Mouse (Mus musculus): ENCODE measurements around the gene Ripor3. TPM values are rescaled to one million over a fixed set of nuclear protein-coding genes. Genes with fewer than 3 reads are reported as not detected.

Ripor3 gene
- polyA plus RNA-seq, 1 experiment from 2014 or later, result 0.49 TPM

DNA sequence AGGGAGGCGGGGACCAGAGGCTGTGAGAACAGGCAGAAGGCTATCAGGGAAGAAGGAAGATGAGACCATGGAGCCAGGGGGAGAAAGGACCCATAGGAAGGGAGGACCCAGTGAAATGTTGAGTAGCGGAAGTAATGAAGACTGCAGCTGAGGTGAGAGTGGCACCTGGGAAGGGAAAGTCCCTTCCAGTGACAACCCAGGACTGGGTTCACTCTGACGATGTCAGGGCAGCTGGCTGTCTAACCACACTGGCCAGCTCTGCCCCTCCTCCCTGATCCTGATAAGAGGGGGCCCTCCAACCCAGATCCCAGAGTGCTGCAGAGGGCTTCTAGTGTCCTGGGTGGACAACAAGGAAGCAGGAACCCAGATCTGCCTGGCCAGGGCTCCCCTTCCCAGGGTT, 12.9 kb downstream of the Ripor3 start:
- 65% methylated on average over 3 of the region's 3 CpGs for WGBS
- peaks cover 17% of the 10 kb centered on the region; the same call in 1 of the 2 replicates for H3K27me3 ChIP-seq (ENCODE audit: low read depth, poor library complexity, severe bottlenecking)
- H3K36me3 ChIP-seq, result no peaks in the 10 kb centered on the region

DNA sequence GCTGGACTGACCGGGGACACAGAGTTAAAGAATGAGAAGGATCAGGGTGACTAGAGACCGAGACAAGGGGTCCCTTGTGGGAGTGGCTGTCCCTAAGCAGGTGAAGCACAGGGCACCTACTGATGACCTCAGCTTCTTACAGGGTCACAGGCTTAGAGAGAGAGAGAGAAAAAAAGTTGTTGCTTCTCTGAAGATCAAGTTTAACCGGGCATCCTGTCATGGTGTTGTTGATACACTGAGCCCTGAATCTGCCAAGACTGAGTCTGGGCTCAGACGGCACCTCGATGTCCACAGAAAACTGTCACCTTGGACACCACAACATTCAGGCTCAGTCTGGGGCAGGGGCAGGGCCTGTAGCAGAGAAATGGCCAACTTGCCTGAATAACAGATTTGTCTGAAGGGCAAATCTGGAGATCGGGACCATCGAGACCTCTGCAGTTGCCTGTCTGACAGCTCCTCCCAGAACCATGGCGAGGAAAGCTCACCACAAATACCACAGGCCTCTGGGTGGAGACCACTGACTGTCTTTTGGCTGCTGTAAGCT, 13.7 kb downstream of the Ripor3 start:
- Histone ChIP-seq H3K9me3 (replicated peaks) (no peaks in the 10 kb centered on the region), H3K27me3 (ENCODE audit: low read depth, poor library complexity, severe bottlenecking) (peaks cover 17% of the 10 kb centered on the region; the same call in 1 of the 2 replicates), H3K27ac (no peak overlapping the region), H3K36me3 (no peaks in the 10 kb centered on the region), H3K4me3 (no peak overlapping the region), H3K4me1 (peaks cover 9% of the 10 kb centered on the region)
- DNase-seq (ENCODE audit: low spot score), result no peak
- WGBS, result 62% methylated on average over 8 of the region's 8 CpGs

More for the DNA sequence above, 12.9 kb downstream of the Ripor3 start:
- no peak for DNase-seq (ENCODE audit: low spot score)
- H3K9me3 ChIP-seq (replicated peaks), result no peaks in the 10 kb centered on the region
- no peak overlapping the region for H3K27ac ChIP-seq
- H3K4me3 ChIP-seq, result no peak overlapping the region
- H3K4me1 ChIP-seq, result peaks cover 10% of the 10 kb centered on the region

DNA sequence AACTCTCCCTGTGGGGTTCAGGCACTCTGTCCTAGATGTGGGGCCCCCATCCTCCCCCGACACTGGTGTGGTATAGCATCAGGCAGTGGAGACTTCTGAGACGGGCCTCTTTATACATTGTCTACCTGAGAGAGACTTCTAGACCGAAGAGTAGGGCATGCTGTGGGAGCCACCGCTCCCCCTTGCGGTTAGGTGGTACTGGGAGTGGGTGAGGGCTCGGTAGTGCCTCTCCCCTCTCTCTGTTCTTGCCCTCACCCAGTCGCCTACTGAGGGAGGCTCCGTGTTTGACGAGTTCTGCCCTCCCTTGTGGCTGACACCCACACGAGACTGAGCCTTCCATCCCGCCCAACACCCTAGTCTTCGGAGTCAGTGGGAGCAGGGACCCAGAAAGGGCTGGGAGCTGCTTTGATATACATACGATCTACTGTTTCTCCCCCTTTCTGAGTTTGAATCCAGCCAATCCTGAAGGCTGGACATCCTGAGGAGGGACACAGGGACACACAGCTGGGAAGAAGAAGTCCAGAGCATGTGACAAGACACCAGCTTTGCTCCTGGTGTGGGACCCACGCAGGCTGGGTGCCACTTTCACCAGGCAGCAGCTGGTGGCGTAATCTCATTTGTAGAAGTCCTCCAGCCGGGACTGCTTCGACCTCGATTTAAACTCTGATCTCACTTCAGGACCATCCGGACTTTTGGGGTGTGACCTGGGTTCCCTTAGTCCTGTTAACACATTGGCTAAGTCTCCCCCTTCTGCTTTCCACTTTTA, 14.4 kb downstream of the Ripor3 start:
- WGBS, result 64% methylated on average over 19 of the region's 19 CpGs
- DNase-seq (ENCODE audit: low spot score), result no peak
- no peak overlapping the region for H3K27ac ChIP-seq
- H3K36me3 ChIP-seq, result no peaks in the 10 kb centered on the region
- H3K27me3 ChIP-seq (ENCODE audit: low read depth, poor library complexity, severe bottlenecking), result peaks cover 17% of the 10 kb centered on the region; the same call in 1 of the 2 replicates
- no peaks in the 10 kb centered on the region for H3K9me3 ChIP-seq (replicated peaks)
- H3K4me1 ChIP-seq, result peaks cover 9% of the 10 kb centered on the region
- no peak overlapping the region for H3K4me3 ChIP-seq

DNA sequence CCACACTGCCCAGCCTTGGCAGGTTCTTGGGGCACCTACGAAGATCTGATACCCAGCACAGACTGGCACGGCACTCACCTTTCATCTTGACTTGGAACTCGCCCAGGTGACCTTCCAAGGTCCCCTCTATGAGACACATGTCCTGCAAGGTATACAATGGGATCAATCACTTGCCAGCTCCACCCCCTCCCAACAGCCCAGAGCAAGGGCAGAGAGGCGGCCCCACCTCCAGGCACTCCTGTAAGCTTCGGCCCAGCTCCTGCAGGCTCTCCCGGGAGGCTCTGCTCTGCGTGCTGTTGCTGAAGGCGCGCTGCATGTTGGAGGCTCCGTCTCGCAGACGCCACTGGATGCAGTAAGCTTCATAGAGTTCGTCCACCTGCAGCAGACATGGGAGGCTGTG, 17.2 kb downstream of the Ripor3 start:
- Histone ChIP-seq H3K4me1 (peaks cover 12% of the 10 kb centered on the region), H3K4me3 (no peak overlapping the region), H3K27me3 (ENCODE audit: low read depth, poor library complexity, severe bottlenecking) (peaks cover 21% of the 10 kb centered on the region; the same call in 1 of the 2 replicates), H3K27ac (no peak overlapping the region), H3K9me3 (replicated peaks) (no peaks in the 10 kb centered on the region), H3K36me3 (no peaks in the 10 kb centered on the region)
- 61% methylated on average over 13 of the region's 13 CpGs for WGBS
- DNase-seq (ENCODE audit: low spot score), result no peak

DNA sequence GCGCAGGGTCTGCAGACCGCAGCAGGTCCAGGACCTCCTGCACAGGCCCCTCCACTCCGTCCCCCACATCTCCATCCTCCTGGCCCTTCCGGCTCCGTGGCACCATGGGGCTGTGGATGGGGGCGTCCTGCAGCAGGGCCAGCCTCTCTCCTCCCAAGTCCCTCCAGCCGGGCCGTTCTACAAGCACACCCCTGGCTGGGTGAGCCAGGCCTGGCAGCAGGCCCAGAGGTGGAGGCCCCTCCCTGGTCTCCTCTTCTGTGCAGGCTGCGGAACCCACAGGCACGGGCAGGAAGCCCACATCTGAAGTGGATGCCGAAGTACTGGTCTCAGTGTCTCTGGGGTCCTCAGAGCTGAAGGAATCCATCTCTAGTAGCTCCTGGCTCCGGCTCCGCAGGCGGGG, 21.1 kb downstream of the Ripor3 start:
- H3K4me3 ChIP-seq, result no peak overlapping the region
- H3K27ac ChIP-seq, result peak overlapping the region; percentile 4; the same call in 1 of the 2 replicates
- no peaks in the 10 kb centered on the region for H3K36me3 ChIP-seq
- DNase-seq (ENCODE audit: low spot score), result no peak
- peaks cover 19% of the 10 kb centered on the region for H3K4me1 ChIP-seq
- 79% methylated on average over 14 of the region's 14 CpGs for WGBS
- H3K27me3 ChIP-seq (ENCODE audit: low read depth, poor library complexity, severe bottlenecking), result peaks cover 21% of the 10 kb centered on the region; the same call in 1 of the 2 replicates
- no peaks in the 10 kb centered on the region for H3K9me3 ChIP-seq (replicated peaks)

DNA sequence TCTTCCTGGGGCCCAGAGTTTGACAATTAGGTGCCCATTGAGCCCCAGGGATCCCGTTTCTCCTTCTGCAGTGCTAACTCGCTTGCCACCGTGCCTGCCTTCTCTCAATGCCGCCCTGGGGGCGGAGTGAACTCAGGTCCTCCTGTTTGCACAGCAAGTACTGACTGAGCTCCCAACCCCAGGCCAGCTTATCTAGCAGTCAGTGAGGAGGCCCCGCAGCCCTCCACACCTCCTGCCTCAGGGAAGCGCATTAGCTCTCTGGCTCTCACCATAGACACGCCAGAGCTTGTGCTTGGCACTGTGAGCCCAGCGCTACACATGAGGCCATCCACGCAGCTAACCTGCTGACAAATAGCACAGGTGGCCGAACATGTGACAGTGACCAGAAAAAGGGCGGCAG, 22.8 kb downstream of the Ripor3 start:
- Histone ChIP-seq H3K27me3 (ENCODE audit: low read depth, poor library complexity, severe bottlenecking) (peaks cover 18% of the 10 kb centered on the region; the same call in 1 of the 2 replicates), H3K36me3 (no peaks in the 10 kb centered on the region), H3K4me1 (peaks cover 22% of the 10 kb centered on the region), H3K9me3 (replicated peaks) (no peaks in the 10 kb centered on the region), H3K4me3 (no peak overlapping the region), H3K27ac (no peak overlapping the region)
- WGBS, result 63% methylated on average over 12 of the region's 12 CpGs
- DNase-seq (ENCODE audit: low spot score), result no peak

DNA sequence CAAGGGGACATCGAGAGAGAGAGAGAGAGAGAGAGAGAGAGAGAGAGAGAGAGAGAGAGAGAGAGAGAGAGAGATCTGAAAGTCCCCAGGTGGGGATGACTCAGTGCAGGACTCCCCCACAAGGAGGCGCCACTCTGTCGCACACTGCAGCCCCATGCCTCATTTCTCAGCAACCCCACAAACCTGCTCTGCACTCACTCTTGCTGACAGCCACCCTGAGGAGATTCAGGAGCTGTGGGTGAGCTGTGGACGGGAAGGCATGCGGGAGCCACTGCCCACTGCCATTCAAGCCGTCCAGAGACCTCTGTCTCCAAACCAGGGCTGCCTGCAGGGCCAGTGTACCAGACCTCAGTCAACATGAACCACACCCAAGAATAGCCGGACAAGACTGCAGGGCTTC, 23.7 kb downstream of the Ripor3 start:
- DNase-seq (ENCODE audit: low spot score), result peak; percentile 60

DNA sequence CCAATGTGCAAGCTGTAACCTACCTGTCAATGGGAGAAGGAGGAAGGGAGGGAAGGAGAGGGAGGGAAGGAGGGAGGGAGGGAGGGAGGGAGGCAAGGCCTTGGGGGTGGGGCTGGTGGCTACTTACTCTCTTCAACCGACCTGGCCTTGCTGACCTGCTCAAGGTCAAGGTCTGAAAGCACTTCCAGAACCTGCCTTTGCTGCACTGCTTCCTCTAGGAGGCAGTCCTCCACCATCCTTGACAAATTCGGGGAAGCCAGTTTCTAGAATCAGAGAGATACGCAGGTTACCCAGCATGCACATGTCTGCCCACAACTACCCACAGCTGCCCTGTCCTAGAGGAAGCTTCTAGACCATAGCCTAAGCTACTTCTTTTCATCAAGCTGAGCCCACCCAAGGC, 25.5 kb downstream of the Ripor3 start:
- Histone ChIP-seq H3K4me3 (no peak overlapping the region), H3K4me1 (peaks cover 22% of the 10 kb centered on the region), H3K27me3 (ENCODE audit: low read depth, poor library complexity, severe bottlenecking) (peaks cover 18% of the 10 kb centered on the region; the same call in 1 of the 2 replicates), H3K27ac (peak overlapping the region; percentile 50), H3K36me3 (peaks cover 5% of the 10 kb centered on the region), H3K9me3 (replicated peaks) (no peaks in the 10 kb centered on the region)
- WGBS, result 39% methylated on average over 3 of the region's 3 CpGs
- DNase-seq (ENCODE audit: low spot score), result no peak

More for the DNA sequence above, 23.7 kb downstream of the Ripor3 start:
- 22% methylated on average over 7 of the region's 7 CpGs for WGBS
- Histone ChIP-seq H3K4me1 (peaks cover 22% of the 10 kb centered on the region), H3K27ac (peak overlapping the region; percentile 1; the same call in 1 of the 2 replicates), H3K36me3 (no peaks in the 10 kb centered on the region), H3K4me3 (no peak overlapping the region), H3K27me3 (ENCODE audit: low read depth, poor library complexity, severe bottlenecking) (peaks cover 18% of the 10 kb centered on the region; the same call in 1 of the 2 replicates), H3K9me3 (replicated peaks) (no peaks in the 10 kb centered on the region)

DNA sequence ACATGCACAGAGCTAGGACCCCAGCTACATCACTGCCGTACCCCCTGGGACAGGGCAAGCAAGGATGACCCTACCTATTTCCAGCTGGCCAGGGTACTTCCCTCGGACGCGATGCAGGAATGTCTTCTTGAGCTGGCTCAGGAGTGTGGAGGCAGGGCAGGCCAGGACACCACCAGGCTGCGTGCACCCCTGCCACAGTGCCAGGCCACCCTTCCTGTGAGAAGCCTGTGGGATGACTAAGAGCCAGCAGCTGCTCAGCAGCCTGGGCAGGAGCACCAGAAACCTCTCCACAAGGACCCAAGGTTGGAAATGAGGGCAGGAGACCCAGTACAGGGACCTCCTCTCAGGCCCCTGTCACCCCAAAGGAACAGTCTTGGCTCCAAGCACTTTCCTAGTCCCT, 26.0 kb downstream of the Ripor3 start:
- H3K9me3 ChIP-seq (replicated peaks), result no peaks in the 10 kb centered on the region
- peak overlapping the region; percentile 50; the same call in 1 of the 2 replicates for H3K27ac ChIP-seq
- no peak overlapping the region for H3K4me3 ChIP-seq
- peaks cover 15% of the 10 kb centered on the region; the same call in 1 of the 2 replicates for H3K27me3 ChIP-seq (ENCODE audit: low read depth, poor library complexity, severe bottlenecking)
- H3K4me1 ChIP-seq, result peaks cover 21% of the 10 kb centered on the region
- WGBS, result 84% methylated on average over 5 of the region's 5 CpGs
- DNase-seq (ENCODE audit: low spot score), result no peak
- H3K36me3 ChIP-seq, result peaks cover 10% of the 10 kb centered on the region

DNA sequence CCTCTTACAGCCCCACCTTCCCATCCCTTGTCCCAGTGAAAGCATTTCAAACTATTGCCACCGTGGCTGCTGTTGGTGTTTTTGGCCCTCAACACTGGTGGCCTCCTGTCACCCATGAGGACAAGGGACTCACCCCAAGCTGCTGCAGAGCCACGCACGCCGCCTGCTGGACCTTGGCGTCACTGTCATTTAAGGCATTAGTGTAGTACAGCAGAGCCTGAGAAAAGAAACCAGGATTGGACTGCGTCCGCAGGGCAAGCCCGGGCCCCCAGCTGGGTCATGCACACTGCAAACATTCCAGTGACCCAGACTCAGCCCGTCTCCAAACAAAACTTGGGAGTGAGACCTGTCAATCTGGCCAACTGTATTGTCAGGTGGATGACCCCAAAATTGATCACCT, 27.8 kb downstream of the Ripor3 start:
- H3K27ac ChIP-seq, result no peak overlapping the region
- WGBS, result 63% methylated on average over 9 of the region's 9 CpGs
- peaks cover 18% of the 10 kb centered on the region for H3K4me1 ChIP-seq
- H3K9me3 ChIP-seq (replicated peaks), result no peaks in the 10 kb centered on the region
- H3K27me3 ChIP-seq (ENCODE audit: low read depth, poor library complexity, severe bottlenecking), result peaks cover 13% of the 10 kb centered on the region; the same call in 1 of the 2 replicates
- DNase-seq (ENCODE audit: low spot score), result no peak
- H3K36me3 ChIP-seq, result peaks cover 27% of the 10 kb centered on the region
- H3K4me3 ChIP-seq, result no peak overlapping the region

DNA sequence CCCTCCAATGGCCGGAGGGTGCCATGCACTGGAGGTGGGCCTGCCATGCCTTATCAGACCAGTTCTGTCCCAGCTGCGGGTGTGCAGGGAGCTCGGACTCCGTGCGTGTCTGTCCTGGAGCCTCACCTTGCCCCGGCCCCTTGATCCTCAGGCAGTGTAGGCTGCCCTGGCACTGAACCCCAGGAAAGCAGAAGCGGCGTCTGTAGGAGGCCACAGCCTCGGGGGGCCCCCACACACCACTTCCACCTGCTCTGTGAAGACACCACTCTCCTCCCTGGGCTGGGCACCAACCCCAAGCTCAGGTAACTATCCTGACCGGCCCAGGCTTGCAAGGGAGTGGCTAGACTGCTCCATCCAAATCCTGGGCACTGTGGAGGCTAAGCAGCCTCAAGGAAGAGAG, 30.0 kb downstream of the Ripor3 start:
- WGBS, result 87% methylated on average over 10 of the region's 10 CpGs
- no peak for DNase-seq (ENCODE audit: low spot score)
- Histone ChIP-seq H3K9me3 (replicated peaks) (no peaks in the 10 kb centered on the region), H3K36me3 (peaks cover 49% of the 10 kb centered on the region), H3K4me3 (no peak overlapping the region), H3K27ac (0 out of 2 replicates have a peak overlapping the region, but pooled peaks have one; percentile 14), H3K27me3 (ENCODE audit: low read depth, poor library complexity, severe bottlenecking) (no peaks in the 10 kb centered on the region), H3K4me1 (peaks cover 11% of the 10 kb centered on the region)

DNA sequence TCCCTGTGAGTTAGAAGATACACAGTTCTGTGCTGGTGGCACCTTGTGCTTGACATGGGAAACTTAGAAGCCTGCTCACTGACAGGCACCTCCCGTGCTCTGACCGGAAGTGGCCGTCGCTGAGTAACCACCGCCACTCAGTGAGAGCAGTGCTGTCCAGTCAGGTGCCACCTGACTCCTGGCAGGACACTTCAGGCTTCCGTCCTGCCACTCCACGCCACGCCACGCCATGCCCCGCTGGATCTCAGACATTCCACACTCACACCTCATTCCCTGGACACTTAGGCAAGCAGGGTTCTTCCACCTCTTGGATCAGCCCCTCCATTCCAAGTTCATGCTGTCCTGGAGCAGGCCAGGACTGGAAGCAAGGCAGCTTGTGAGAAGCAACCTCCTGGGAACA, 32.1 kb downstream of the Ripor3 start:
- no peak overlapping the region for H3K4me3 ChIP-seq
- no peak for DNase-seq (ENCODE audit: low spot score)
- no peaks in the 10 kb centered on the region; the same call in 1 of the 2 replicates for H3K4me1 ChIP-seq
- peaks cover 70% of the 10 kb centered on the region for H3K36me3 ChIP-seq
- no peak overlapping the region for H3K27ac ChIP-seq
- H3K9me3 ChIP-seq (replicated peaks), result no peaks in the 10 kb centered on the region
- H3K27me3 ChIP-seq (ENCODE audit: low read depth, poor library complexity, severe bottlenecking), result no peaks in the 10 kb centered on the region
- WGBS, result 95% methylated on average over 10 of the region's 10 CpGs

DNA sequence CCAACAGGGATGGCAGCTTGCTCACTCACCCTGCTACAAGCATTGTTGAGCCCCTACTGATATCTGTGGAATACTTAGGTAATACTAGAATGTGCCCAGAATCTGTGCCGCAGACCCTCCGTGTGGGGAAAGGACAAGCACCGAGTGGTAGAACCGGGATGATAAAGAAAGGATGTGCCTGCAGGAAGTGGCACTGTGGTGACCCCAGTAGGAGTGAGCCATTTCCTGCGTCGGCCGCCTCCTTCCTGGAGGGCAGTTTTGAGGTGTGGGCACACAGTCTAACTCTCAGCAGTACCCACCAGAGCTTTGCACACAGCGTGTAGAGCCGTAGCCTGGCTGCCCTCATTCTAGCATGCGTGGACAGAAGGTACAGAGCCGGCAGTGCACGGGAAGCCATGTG, 34.7 kb downstream of the Ripor3 start:
- 93% methylated on average over 12 of the region's 12 CpGs for WGBS
- no peak for DNase-seq (ENCODE audit: low spot score)
- Histone ChIP-seq H3K27ac (no peak overlapping the region), H3K36me3 (peaks cover 96% of the 10 kb centered on the region), H3K4me3 (no peak overlapping the region), H3K4me1 (no peaks in the 10 kb centered on the region; the same call in 1 of the 2 replicates), H3K9me3 (replicated peaks) (no peaks in the 10 kb centered on the region), H3K27me3 (ENCODE audit: low read depth, poor library complexity, severe bottlenecking) (no peaks in the 10 kb centered on the region)

All from limb, embryonic 10.5 days (tissue).